Mouse (Mus musculus) small intestine, adult 2 months (tissue): ENCODE data around the gene Ccdc162.

Source experiments
- CTCF ChIP-seq: fragments of 200-500 bp; IDR thresholded peaks from 2 replicates; pipeline ENCODE4 v1.5.1; 2012; ENCODE audit warnings: low read depth, mild to moderate bottlenecking, control low read depth, inconsistent platforms, low read length, moderate library complexity, mixed read lengths; ENCODE audit not compliant: insufficient replicate concordance, insufficient read length; ENCODE audit errors: extremely low read depth
- POLR2A ChIP-seq: fragments of 200-500 bp; IDR thresholded peaks from 2 replicates; pipeline ENCODE4 v1.6.1; 2012; ENCODE audit warnings: low read depth, mild to moderate bottlenecking, control low read depth, inconsistent platforms, low read length, moderate library complexity

- TF ChIP-seq CTCF (no peak), POLR2A (no peak)
Measured at GRCm38 (mm10) chr10:41757226-41757625, 40.8 kb upstream of the Ccdc162 start.
